Mouse (Mus musculus): ENCODE measurements around the gene Bag5.

DNA sequence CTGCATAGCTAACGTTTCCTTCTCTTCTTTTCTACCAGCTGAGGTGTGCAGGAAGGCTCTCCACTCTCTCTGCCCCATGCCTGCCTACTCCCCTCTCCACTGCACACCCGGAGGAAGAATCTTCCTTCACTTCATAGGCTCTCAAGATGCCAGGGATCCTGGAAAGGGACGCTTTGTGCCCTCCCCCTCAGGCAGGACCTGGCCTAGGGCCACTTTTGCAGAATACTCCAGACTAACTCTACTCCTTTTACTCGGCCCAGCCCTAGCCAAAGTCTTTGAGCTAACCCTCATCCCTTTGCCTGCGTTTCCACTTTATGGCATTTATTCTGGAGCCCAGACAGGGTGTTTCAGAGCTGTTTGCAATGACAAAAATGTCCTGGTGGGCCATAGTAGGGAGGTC lies 35.6 kb downstream of the Bag5 start:
- TF ChIP-seq CTCF (conservative IDR thresholded peaks at IDR 0.05 in 1 of 2, IDR thresholded peaks at IDR 0.05 in 1 of 2; ENCODE audit: low read depth in 2 of 2, low read length in 2 of 2) = no peak
- no peak for TF ChIP-seq MAFK (IDR thresholded peaks at IDR 0.05; ENCODE audit: insufficient replicate concordance, low read length)
- TF ChIP-seq MAX (IDR thresholded peaks at IDR 0.05; ENCODE audit: low read length) = no peak
- no peak for TF ChIP-seq USF1 (IDR thresholded peaks at IDR 0.05; ENCODE audit: low read depth, low read length)
- no peak for TF ChIP-seq CHD2 (IDR thresholded peaks at IDR 0.05; ENCODE audit: low read length)
- TF ChIP-seq POLR2A (IDR thresholded peaks at IDR 0.05; ENCODE audit: low read depth, low read length) = no peak
- no peak for TF ChIP-seq JUND (conservative IDR thresholded peaks at IDR 0.05; ENCODE audit: low read depth, low read length)
- no peak for TF ChIP-seq EP300 (IDR thresholded peaks at IDR 0.05; ENCODE audit: low read length)
- no peak for TF ChIP-seq CHD1 (IDR thresholded peaks at IDR 0.05; ENCODE audit: low read depth, low read length)
- TF ChIP-seq PAX5 (IDR thresholded peaks at IDR 0.05; ENCODE audit: low read length) = no peak
- TF ChIP-seq UBTF (IDR thresholded peaks at IDR 0.05; ENCODE audit: low read depth, low read length) = no peak
- TF ChIP-seq TCF12 (IDR thresholded peaks at IDR 0.05; ENCODE audit: low read depth, low read length) = no peak
- no peak for TF ChIP-seq USF2 (conservative IDR thresholded peaks at IDR 0.05; ENCODE audit: low read depth, low read length)

Measured in CH12.LX (cell line).